Mouse (Mus musculus): ENCODE measurements around the gene Pigs. TPM values are rescaled to one million over a fixed set of nuclear protein-coding genes. Genes with fewer than 3 reads are reported as not detected.
A peak's percentile ranks its signal among the peaks of the same experiment; 100 is the strongest.

Gene Pigs
- 57.0 and 63.2 TPM in 2 replicates for total RNA-seq (2021)
- long read RNA-seq, transcript Pigs-201 (12 exons, 2,501 nt) = major isoform, 44 of 68 reads
- long read RNA-seq, partial matches to known transcripts = 21 of 68 reads
- long read RNA-seq, other reads (novel, unspliced or antisense) = 3 of 68 reads

GRCm38 (mm10) chr11:78327634-78328511 is at the start of gene Pigs:
Gene Pigs (plus strand): TSS chr11:78328415.
- DNase-seq = peak; percentile 97

- DNase-seq = no peak
Observed at GRCm38 (mm10) chr11:78278853-78279252, 49.4 kb upstream of the Pigs start.

- DNase-seq = no peak
Observed at GRCm38 (mm10) chr11:78279586-78279985, 48.6 kb upstream of the Pigs start.

- no peak for DNase-seq
Observed at GRCm38 (mm10) chr11:78289146-78289763, 39.0 kb upstream of the Pigs start.

- DNase-seq = no peak
Observed at GRCm38 (mm10) chr11:78290654-78291053, 37.6 kb upstream of the Pigs start, which contains the start of gene BC030499. Gene BC030499 (plus strand): TSS chr11:78290841.

GRCm38 (mm10) chr11:78294585-78294984 is 33.6 kb upstream of the Pigs start:
- DNase-seq = no peak

- no peak for DNase-seq
Observed at GRCm38 (mm10) chr11:78300917-78301316, 27.3 kb upstream of the Pigs start.

GRCm38 (mm10) chr11:78301357-78302084 is 26.7 kb upstream of the Pigs start, which contains the start of gene Spag5:
Gene Spag5 (plus strand): TSS chr11:78301529.
- DNase-seq = peak; percentile 89

- DNase-seq = no peak
Observed at GRCm38 (mm10) chr11:78305272-78305671, 22.9 kb upstream of the Pigs start.

GRCm38 (mm10) chr11:78310861-78311511 is 17.2 kb upstream of the Pigs start:
- DNase-seq = no peak

- no peak for DNase-seq
Observed at GRCm38 (mm10) chr11:78313662-78314061, 14.6 kb upstream of the Pigs start.

- DNase-seq = no peak
Observed at GRCm38 (mm10) chr11:78318411-78318810, 9.8 kb upstream of the Pigs start.

GRCm38 (mm10) chr11:78322076-78322831 is 6.0 kb upstream of the Pigs start:
- DNase-seq = no peak

- peak; percentile 81 for DNase-seq
Observed at GRCm38 (mm10) chr11:78322860-78323259, 5.4 kb upstream of the Pigs start, which contains the start of gene Aldoc. Gene Aldoc (plus strand): TSS chr11:78322968.

GRCm38 (mm10) chr11:78324000-78324785 is 4.0 kb upstream of the Pigs start:
- DNase-seq = no peak

- no peak for DNase-seq
Observed at GRCm38 (mm10) chr11:78324965-78325364, 3.2 kb upstream of the Pigs start.

- no peak for DNase-seq
Observed at GRCm38 (mm10) chr11:78327215-78327614, 1.0 kb upstream of the Pigs start.

GRCm38 (mm10) chr11:78328512-78329056 is 369 bp downstream of the Pigs start:
- no peak for DNase-seq

- no peak for DNase-seq
Observed at GRCm38 (mm10) chr11:78332676-78333075, 4.5 kb downstream of the Pigs start.

GRCm38 (mm10) chr11:78333992-78334391 is 5.8 kb downstream of the Pigs start:
- no peak for DNase-seq

All from adrenal gland, postnatal 25 days (tissue).